Mouse (Mus musculus): ENCODE results near the gene Elmo3. TPM values are rescaled to one million over a fixed set of nuclear protein-coding genes. Genes with fewer than 3 reads are reported as not detected.

Elmo3 gene
- polyA plus RNA-seq (2014; fragmentation: Nextera tagmentation; extraction: Ambion mirVana) = 2.4 and 2.6 TPM in 2 replicates

GRCm38 (mm10) chr8:105305211-105306145 lies at the start of gene Elmo3:
TSS of gene Elmo3 (plus strand) at chr8:105305601.
- ATAC-seq (replicated peaks; ENCODE audit: low FRiP score) = peak; percentile 60
- H3K36me3 ChIP-seq (ENCODE audit: control insufficient read depth, insufficient read depth, low read length) = peaks cover 17% of the 10 kb centered on the region

DNA sequence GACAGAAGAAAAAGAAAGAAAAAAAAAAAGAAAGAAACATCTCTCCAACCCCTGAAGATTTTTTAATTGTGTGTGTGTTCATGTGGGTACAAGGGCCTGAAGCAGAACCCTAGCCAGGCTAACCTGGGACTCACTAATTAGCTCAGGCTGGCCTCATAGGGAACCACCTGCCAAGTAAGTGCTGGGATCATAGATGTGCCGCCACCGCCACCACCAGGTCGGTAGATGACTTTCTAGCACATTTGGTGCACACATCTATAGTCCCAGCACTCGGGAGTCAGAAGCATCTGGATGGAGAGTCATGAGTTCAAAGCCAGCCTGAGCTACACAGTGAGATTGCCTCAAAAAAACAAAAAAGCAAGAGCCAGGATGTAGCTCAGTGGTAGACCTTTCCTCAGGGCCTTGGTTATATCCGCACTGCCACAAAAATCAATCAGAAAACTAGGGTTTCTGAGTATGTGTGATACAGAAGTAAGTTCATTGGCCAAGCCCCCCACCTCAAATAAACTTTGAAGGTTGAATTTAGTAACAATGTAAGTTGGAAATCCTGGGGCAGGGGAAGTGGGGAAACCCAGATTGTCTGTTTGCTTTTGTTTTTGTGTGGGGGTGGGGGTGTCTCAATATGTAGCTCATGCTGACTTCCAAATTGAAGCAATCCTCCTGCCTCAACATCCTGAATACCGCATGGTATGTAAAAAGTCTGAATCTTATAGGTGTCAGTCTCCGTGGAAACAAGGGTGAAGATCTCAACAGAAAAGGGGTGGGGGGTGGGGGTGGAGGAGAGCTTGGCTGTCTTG lies 47.9 kb upstream of the Elmo3 start:
- Histone ChIP-seq H3K36me3 (ENCODE audit: control insufficient read depth, insufficient read depth, low read length) (no peaks in the 10 kb centered on the region), H3K27me3 (ENCODE audit: control insufficient read depth, insufficient read depth, low read length) (peaks cover 51% of the 10 kb centered on the region), H3K4me2 (ENCODE audit: low read depth, low read length, severe bottlenecking) (no peak overlapping the region), H3K27ac (ENCODE audit: low read depth, low read length) (no peak overlapping the region), H3K9ac (ENCODE audit: low read length) (no peak overlapping the region), H3K4me1 (replicated peaks; ENCODE audit: control insufficient read depth, insufficient read depth, low read length) (peaks cover 14% of the 10 kb centered on the region), H3K9me3 (ENCODE audit: control insufficient read depth, low read length) (no peaks in the 10 kb centered on the region), H3K4me3 (ENCODE audit: low read depth, low read length) (no peak overlapping the region)
- 70% methylated on average over 7 of the region's 7 CpGs for WGBS
- ATAC-seq (replicated peaks; ENCODE audit: low FRiP score) (no peak), DNase-seq (ENCODE audit: low spot score) (no peak)

More at GRCm38 (mm10) chr8:105305211-105306145, at the start of gene Elmo3:
- H3K4me1 ChIP-seq (replicated peaks; ENCODE audit: control insufficient read depth, insufficient read depth, low read length) = peaks cover 5% of the 10 kb centered on the region
- H3K4me3 ChIP-seq (ENCODE audit: low read depth, low read length) = no peak within 1 kb of the TSS
- H3K27me3 ChIP-seq (ENCODE audit: control insufficient read depth, insufficient read depth, low read length) = no peaks in the 10 kb centered on the region
- DNase-seq (ENCODE audit: low spot score) = peak; percentile 69
- H3K9ac ChIP-seq (ENCODE audit: low read length) = peak within 1 kb of the TSS; percentile 39; the same call in 1 of the 2 replicates
- no peaks in the 10 kb centered on the region for H3K9me3 ChIP-seq (ENCODE audit: control insufficient read depth, low read length)
- WGBS = 7% methylated on average over 28 of the region's 30 CpGs
- no peak within 1 kb of the TSS for H3K27ac ChIP-seq (ENCODE audit: low read depth, low read length)
- peak within 1 kb of the TSS; percentile 33 for H3K4me2 ChIP-seq (ENCODE audit: low read depth, low read length, severe bottlenecking)

- ATAC-seq (replicated peaks; ENCODE audit: low FRiP score) = peak; percentile 46
- WGBS = 2% methylated on average over 55 of the region's 55 CpGs
These were observed 46.3 kb upstream of the Elmo3 start for GRCm38 (mm10) chr8:105258911-105259720.

GRCm38 (mm10) chr8:105259721-105260320 lies 45.6 kb upstream of the Elmo3 start:
- Histone ChIP-seq H3K4me2 (ENCODE audit: low read depth, low read length, severe bottlenecking) (peak overlapping the region; percentile 78), H3K9ac (ENCODE audit: low read length) (peak overlapping the region; percentile 35), H3K4me3 (ENCODE audit: low read depth, low read length) (peak overlapping the region; percentile 34), H3K9me3 (ENCODE audit: control insufficient read depth, low read length) (no peaks in the 10 kb centered on the region), H3K4me1 (replicated peaks; ENCODE audit: control insufficient read depth, insufficient read depth, low read length) (peaks cover 17% of the 10 kb centered on the region), H3K27ac (ENCODE audit: low read depth, low read length) (no peak overlapping the region), H3K36me3 (ENCODE audit: control insufficient read depth, insufficient read depth, low read length) (no peaks in the 10 kb centered on the region), H3K27me3 (ENCODE audit: control insufficient read depth, insufficient read depth, low read length) (peaks cover 65% of the 10 kb centered on the region)
- 3% methylated on average over 30 of the region's 30 CpGs for WGBS
- DNase-seq (ENCODE audit: low spot score) (peak; percentile 90), ATAC-seq (replicated peaks; ENCODE audit: low FRiP score) (peak; percentile 63)

More at GRCm38 (mm10) chr8:105258911-105259720, 46.3 kb upstream of the Elmo3 start:
- no peaks in the 10 kb centered on the region for H3K36me3 ChIP-seq (ENCODE audit: control insufficient read depth, insufficient read depth, low read length)
- no peaks in the 10 kb centered on the region for H3K9me3 ChIP-seq (ENCODE audit: control insufficient read depth, low read length)
- peak; percentile 74 for DNase-seq (ENCODE audit: low spot score)
- no peak overlapping the region for H3K27ac ChIP-seq (ENCODE audit: low read depth, low read length)
- peak overlapping the region; percentile 78 for H3K4me2 ChIP-seq (ENCODE audit: low read depth, low read length, severe bottlenecking)
- peak overlapping the region; percentile 34 for H3K4me3 ChIP-seq (ENCODE audit: low read depth, low read length)
- peaks cover 60% of the 10 kb centered on the region for H3K27me3 ChIP-seq (ENCODE audit: control insufficient read depth, insufficient read depth, low read length)
- peak overlapping the region; percentile 35 for H3K9ac ChIP-seq (ENCODE audit: low read length)
- peaks cover 17% of the 10 kb centered on the region for H3K4me1 ChIP-seq (replicated peaks; ENCODE audit: control insufficient read depth, insufficient read depth, low read length)

DNA sequence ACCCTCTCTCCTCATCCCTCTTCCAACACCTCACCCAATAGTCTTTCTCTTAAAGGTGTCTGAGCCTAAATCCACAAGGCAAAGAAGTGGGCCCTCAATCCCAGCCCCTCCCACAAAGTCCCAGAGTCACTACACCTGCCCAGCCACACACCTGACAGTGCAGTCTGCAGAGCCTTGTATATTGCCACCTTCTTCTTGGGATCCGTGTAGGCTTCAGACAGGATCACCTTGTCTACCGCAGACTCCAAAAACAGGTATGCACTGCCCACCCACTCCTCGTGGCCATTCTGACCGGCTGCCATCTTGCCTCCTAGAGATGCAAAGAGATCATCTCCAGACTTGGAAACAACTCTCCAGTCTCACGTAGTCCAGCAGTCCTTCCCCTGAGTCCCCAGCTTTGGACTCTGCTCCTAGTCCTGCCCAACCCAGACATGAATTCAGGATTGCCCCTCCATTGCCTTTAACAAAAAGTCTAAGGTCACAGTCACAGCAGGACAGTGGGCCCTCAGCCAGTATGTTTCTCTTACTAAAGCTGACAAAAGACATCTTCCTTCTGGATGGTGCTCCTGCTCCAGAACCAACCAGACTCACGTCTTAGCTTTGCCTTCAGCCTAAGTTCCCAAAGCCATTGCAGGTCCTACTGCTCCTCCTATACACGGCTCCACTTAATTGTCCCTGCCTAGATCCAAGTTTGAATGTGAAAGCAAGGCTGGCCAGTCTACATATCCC lies 44.9 kb upstream of the Elmo3 start:
- Histone ChIP-seq H3K27ac (ENCODE audit: low read depth, low read length) (no peak overlapping the region), H3K9me3 (ENCODE audit: control insufficient read depth, low read length) (no peaks in the 10 kb centered on the region), H3K9ac (ENCODE audit: low read length) (no peak overlapping the region), H3K36me3 (ENCODE audit: control insufficient read depth, insufficient read depth, low read length) (no peaks in the 10 kb centered on the region), H3K4me1 (replicated peaks; ENCODE audit: control insufficient read depth, insufficient read depth, low read length) (peaks cover 15% of the 10 kb centered on the region; the same call in 1 of the 2 replicates), H3K4me2 (ENCODE audit: low read depth, low read length, severe bottlenecking) (no peak overlapping the region), H3K4me3 (ENCODE audit: low read depth, low read length) (no peak overlapping the region), H3K27me3 (ENCODE audit: control insufficient read depth, insufficient read depth, low read length) (peaks cover 66% of the 10 kb centered on the region)
- WGBS = 62% methylated on average over 7 of the region's 7 CpGs
- ATAC-seq (replicated peaks; ENCODE audit: low FRiP score) = no peak
- no peak for DNase-seq (ENCODE audit: low spot score)

DNA sequence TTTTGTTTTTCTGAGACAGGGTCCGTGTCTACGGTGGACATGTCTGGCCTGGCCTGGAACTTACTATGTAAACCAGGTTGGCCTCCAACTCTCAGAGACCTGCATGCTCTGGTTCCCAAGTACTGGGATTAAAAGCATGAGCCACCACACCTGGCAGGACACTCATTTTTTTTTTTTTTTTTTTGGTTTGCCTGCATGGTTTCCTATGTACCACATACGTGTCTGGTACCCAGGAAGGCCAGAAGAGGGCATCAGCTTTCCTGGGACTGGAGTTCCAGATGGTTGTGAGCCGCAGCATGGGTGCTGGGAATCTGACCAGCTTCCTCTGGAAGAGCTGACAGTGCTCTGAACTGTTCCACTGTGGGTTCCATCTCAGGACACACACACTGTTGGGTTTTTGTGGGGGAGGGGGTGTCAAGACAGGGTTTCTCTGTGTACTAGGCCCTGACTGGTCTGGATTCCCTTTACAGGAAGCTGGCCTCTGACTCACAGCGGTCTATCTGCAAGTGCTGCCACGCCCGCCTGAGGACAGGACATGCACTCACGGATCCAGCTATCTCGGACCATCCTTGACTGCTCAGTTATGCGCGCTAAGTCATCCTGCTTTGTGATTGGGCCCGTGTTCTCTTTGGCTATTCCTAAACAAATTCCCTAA lies 43.9 kb upstream of the Elmo3 start:
- Histone ChIP-seq H3K4me3 (ENCODE audit: low read depth, low read length) (no peak overlapping the region), H3K4me1 (replicated peaks; ENCODE audit: control insufficient read depth, insufficient read depth, low read length) (peaks cover 15% of the 10 kb centered on the region; the same call in 1 of the 2 replicates), H3K9ac (ENCODE audit: low read length) (no peak overlapping the region), H3K27me3 (ENCODE audit: control insufficient read depth, insufficient read depth, low read length) (peaks cover 68% of the 10 kb centered on the region), H3K36me3 (ENCODE audit: control insufficient read depth, insufficient read depth, low read length) (no peaks in the 10 kb centered on the region), H3K9me3 (ENCODE audit: control insufficient read depth, low read length) (no peaks in the 10 kb centered on the region; the same call in 1 of the 2 replicates), H3K27ac (ENCODE audit: low read depth, low read length) (no peak overlapping the region), H3K4me2 (ENCODE audit: low read depth, low read length, severe bottlenecking) (no peak overlapping the region)
- DNase-seq (ENCODE audit: low spot score) (peak; percentile 49), ATAC-seq (replicated peaks; ENCODE audit: low FRiP score) (no peak)
- WGBS = 86% methylated on average over 12 of the region's 12 CpGs

GRCm38 (mm10) chr8:105263244-105263912 lies 42.0 kb upstream of the Elmo3 start:
- ATAC-seq (replicated peaks; ENCODE audit: low FRiP score) = no peak
- Histone ChIP-seq H3K27ac (ENCODE audit: low read depth, low read length) (no peak overlapping the region), H3K4me2 (ENCODE audit: low read depth, low read length, severe bottlenecking) (no peak overlapping the region), H3K4me1 (replicated peaks; ENCODE audit: control insufficient read depth, insufficient read depth, low read length) (peaks cover 20% of the 10 kb centered on the region; the same call in 1 of the 2 replicates), H3K36me3 (ENCODE audit: control insufficient read depth, insufficient read depth, low read length) (no peaks in the 10 kb centered on the region), H3K9ac (ENCODE audit: low read length) (no peak overlapping the region), H3K4me3 (ENCODE audit: low read depth, low read length) (no peak overlapping the region), H3K27me3 (ENCODE audit: control insufficient read depth, insufficient read depth, low read length) (peaks cover 78% of the 10 kb centered on the region), H3K9me3 (ENCODE audit: control insufficient read depth, low read length) (no peaks in the 10 kb centered on the region; the same call in 1 of the 2 replicates)
- 40% methylated on average over 16 of the region's 16 CpGs for WGBS
- DNase-seq (ENCODE audit: low spot score) = no peak

All from forebrain, embryonic 11.5 days (tissue).